Mouse (Mus musculus): ENCODE measurements around the gene Col5a3. TPM values are rescaled to one million over a fixed set of nuclear protein-coding genes. Genes with fewer than 3 reads are reported as not detected.

Gene Col5a3
- total RNA-seq, 4 experiments from 2014 or later: 5.6 to 10.2 (median 6.4) TPM

DNA sequence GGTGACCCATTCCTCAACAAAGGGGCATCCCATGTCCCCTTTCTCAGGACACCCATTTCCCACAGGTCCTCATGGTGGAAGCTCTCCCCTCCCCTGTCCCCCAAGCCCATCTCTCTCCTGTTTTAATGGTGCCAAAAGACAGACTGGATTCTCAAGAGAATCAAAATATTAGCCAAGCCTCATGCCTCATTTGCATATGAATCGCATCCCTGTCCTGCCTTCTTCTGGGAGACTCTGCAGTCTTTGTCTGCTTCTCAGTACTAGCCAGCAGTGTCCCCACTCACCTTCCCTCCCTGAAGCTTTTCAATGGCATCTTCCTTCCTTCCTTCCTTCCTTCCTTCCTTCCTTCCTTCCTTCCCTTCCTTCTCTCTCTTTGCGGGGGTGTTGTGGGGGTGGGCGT, 67.2 kb downstream of the Col5a3 start:
- no peak for DNase-seq (ENCODE audit: low spot score)

DNA sequence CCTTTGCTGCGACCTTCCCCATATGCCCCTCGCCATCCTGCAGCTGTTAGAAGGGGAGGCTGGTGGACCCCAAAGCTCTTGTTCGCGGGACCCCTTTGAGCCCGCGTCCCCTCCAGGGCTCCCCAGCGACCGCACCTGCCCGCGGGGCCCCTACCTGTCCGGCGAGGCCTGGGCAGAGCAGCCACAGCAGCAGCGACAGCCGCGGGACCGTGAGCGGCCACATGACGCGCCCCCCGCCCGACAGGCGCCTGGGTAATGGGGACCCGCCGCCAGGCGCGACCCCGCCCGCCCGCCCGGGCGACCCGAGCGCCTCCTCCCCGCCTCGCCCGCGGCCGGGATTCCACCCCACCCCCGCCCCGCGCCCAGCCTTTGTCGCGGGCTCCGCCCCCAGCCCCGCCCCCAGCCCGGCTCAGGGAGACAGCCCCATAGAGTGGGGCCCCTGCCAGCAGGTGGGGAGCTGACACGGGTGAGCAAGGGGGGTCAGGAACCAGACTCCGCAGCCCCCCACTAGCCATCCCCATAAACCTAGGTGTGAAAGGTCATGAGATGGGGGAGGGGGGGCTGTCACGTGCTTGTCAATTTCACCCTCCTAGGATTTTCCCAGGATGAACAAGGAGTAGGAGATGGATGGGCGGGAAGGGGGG, 68.7 kb downstream of the Col5a3 start, which contains the start of gene Olfm2:
Olfm2 (minus strand) TSS at position 333 of the 644 bp plus-strand sequence.
- DNase-seq (ENCODE audit: low spot score): no peak

DNA sequence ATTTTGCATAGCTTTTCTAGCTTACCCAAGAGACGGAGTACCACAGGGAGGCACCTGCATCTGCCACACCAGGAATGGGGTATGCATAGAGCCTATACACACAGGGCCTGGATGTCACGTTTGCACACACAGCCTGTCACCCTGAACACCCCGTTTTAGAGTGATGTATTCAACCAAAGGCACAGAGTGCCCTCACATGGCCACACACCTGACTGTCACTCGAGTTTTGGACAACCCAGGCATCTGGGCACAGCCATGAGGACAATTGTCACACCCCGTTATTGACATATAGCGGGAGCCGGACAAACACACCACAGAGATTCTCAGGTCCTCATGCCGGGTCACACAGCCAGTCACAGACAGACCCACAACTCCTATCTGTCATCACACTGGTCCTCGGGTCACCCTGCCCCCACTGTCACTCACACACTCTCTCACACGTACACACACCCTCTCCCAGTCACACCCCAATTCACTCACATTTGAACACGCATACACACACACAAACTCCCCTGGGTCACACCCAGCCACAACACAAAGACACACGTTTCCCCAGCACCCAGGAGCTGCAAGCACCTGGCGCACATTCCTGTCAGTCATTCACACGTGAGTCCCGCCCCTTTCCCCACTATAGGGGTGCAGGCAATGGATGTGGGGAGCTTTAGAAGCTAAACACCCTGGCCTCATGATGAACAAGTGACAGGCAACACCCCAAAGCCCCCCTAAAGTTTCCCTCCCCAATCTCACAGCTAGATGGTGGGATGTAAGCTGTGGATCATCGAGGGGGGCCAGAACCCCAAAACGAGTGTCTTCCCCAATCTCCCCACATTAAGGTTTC, 69.5 kb downstream of the Col5a3 start:
- DNase-seq (ENCODE audit: low spot score): no peak

DNA sequence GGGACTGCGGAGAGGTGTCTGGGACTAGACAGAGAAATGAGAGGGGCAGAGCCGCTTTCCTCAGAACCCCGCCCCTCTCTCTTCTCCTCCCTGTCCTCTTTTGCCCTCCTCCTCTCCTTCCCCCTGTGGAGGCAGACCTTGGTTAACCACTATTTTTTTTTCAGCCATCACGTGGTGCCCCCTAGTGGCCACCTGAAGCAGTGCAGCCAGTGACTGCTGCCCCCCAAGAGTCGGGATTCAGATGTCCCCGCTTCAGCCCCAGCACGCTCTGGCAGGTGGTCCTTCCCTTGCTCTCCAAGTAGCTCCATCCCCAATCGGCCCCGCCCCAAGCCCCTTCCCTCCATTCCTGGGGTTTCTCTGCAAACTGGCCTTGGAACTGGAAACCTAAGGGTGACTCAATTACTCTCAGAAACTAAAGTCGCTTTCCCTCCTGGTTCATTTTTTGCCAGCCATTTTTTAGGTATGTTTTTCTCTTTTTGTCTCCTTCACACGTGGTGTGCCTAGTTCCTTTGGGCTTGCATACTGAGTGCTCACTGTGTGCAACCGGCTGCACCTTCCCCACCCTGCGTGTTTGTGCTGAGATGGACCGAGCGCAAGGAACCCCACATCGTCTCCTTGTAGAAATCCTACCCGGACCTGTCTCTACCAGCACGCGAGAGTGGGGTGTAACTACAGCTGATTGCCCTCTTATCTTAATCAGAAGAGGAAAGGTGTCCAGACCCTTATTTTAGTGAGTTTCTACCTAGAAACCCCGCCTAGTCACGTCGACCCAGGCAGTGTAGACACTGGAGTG, 70.7 kb downstream of the Col5a3 start:
- DNase-seq (ENCODE audit: low spot score): no peak

DNA sequence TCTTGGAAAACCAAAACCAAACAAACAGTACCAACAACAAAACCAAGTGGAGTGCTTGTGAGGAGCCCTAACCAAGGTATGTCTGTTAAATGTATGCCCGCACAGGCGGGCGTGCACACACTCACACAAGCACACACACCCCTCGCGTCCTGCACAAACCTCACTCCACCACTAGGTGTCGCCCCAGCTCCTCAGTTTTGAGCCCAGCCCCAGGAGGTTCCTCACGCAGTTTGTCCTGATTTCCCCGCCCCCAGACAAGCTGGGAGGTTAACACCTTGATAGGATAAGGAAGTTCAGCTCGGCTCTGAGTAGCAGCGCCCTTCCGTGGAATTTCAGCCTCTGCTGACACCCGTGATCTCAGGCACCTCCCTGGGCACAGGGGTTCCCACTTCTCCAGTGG, 74.5 kb downstream of the Col5a3 start:
- DNase-seq (ENCODE audit: low spot score): peak; percentile 81

DNA sequence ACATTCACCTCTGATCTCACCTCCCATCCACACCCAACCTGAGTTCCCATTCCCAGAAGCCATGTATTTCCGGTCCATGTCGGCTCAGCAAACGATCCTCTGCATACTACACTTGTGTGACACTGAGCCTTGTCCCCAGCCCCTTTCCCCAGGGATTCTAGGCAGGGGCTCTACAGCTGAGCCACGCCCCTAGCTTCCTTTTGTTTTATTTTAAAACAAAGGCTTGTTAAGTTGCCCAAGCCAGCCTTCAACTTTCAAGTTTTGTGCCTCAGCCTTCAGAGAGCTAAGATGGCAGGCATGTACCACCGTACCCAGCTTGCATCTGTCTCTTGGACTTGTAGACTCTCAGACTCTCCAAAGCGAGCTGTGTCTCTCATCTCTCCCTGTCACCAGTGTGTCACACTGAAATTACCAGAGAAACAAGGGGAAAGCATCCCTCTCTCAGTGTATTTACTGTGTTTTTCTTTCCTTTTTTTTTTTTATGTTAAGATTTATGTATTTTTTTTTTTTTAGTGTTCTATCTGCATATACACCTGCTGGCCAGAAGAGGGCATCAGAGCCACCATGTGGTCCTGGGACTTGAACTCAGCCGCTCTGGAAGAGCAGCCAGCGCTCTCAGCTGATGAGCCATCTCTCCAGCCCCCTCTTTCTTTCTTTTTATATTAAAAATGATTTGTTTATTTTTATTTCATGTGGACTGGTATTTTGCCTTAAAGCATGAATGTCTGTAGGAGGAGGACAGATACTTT, 76.4 kb downstream of the Col5a3 start:
- DNase-seq (ENCODE audit: low spot score): no peak

DNA sequence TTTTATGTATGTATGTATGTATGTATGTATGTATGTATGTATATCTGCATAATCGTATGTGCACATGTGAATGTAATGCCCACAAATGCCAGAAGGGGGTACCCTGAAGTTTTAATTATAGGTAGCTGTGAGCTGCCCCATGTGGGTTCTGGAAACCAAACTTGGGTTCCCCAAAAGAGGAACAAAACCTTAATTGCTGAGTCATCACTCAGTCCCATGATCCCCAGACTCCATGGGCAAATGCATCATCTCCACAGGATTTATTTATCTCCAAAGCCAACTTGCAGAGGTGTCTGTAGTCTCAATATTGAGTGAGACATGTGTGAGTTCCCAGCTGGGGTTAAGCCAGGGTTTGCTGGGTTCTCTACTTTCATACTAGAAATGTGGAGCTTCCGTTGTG, 77.6 kb downstream of the Col5a3 start:
- DNase-seq (ENCODE audit: low spot score): no peak

DNA sequence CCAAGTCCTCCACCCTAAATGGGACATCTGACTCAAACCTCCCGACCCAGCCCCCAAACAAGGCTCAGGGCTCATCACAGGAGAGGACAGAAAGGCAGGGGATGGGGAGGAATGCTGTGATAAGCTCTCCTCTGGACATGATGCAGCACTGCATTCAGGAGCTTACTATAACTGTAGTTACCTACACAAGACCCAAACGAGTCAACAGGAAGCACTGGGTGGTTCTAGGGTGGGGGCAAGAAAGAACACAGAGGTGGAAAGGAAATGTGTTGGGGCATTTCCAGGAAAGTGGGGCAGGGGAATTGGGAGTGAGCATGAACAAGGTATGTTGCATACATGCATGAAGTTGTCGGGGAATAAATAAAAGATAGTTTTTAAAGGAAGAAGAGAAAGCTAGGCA, 80.2 kb downstream of the Col5a3 start:
- DNase-seq (ENCODE audit: low spot score): no peak

DNA sequence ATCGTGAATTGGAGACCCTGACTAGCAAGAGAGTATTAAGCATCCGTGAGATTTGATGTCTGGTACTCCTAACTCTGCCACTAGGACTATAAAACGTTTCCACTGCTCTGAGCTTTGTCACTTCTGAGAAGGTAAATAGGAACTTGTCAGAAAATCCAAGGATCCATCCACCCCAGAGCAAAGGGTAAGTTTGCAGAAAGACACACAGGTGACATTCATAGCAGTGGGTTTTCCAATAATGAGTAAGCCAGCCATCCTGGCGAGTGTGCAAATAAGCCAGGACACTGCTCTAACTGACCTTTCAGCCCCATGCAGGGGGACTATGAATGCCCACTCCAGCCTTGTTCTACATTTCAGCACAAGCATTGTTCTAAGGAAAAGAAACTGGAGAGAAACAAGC, 83.1 kb downstream of the Col5a3 start:
- no peak for DNase-seq (ENCODE audit: low spot score)

DNA sequence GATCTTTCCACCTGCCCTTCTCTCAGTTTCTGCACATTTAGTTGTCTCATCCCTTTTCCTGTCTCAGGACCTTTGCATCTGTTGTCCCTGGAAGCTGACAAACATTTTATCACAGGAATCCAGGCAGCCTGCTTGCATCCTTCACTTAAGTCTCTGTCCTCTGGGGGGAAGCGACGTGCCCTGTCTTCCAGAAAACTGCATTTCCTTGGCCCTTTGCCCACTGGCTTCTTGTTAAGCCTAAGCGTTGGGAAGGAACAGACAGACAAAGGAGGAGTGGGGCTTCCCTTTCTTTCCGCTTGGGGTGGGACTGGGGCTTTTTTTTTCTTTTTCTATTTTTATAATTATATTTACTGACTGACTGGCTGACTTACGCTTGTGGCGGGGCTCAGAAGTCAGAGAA, 85.4 kb downstream of the Col5a3 start:
- no peak for DNase-seq (ENCODE audit: low spot score)

DNA sequence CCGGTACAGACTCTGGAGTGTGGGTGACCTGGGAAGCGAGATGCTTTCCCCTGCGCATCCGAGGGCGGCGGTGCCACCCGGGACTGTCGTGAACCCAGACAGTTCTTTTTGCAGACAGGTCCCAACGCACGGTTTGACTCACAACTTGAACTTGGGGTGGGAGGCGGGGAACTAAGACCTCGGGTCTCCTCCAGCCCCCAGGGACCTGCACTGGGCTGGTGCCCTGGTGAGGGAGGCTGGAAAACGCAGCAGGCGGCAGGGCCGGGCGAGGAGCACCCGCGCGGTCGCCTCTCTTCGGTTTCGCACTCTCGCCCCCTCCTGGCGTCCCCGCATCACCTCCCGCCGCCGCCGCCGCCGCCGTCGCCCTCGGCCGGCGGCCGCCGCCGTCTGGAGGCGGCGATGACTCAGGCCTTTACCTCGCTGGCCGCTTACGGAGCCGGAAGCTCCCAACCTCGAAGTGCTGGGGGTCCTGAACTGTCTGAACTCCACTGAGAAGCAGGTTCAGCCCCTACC, 87.2 kb downstream of the Col5a3 start:
- no peak for DNase-seq (ENCODE audit: low spot score)

DNA sequence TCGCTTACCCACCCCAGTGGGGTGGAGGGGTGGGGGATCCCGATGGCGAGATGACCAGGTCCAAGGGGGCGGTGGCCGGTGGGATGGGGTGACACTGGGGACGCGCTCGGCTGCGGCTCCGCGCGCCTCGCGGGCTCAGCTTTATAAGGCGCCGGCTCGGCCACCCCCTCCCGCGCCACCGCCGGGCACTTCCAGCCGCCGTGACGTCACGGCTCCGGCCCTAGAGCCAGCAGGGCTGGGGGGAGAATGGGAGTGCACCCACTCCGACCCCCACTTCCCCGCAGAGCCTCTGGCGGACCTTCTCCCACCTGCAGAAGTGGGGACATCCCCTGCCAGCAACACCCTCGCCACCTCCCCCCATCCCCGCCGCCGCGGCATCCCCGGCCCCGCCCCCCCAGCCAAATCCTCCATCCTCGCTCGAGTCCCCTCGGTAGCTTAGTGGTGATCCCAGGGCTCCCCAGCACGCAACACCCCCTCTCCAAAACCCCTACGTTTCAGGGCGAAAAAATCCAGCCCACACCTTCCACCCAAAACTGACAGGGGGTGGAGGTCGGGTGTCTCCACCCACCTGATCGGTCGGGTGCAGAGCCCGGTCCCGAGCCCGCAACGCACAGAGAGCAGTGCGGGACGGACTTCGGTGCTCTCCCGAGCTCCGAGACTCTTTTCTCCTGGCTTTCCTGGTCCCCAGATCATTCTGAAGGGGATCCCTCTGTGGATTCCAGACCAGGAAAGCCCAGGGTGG, 87.8 kb downstream of the Col5a3 start:
- no peak for DNase-seq (ENCODE audit: low spot score)

DNA sequence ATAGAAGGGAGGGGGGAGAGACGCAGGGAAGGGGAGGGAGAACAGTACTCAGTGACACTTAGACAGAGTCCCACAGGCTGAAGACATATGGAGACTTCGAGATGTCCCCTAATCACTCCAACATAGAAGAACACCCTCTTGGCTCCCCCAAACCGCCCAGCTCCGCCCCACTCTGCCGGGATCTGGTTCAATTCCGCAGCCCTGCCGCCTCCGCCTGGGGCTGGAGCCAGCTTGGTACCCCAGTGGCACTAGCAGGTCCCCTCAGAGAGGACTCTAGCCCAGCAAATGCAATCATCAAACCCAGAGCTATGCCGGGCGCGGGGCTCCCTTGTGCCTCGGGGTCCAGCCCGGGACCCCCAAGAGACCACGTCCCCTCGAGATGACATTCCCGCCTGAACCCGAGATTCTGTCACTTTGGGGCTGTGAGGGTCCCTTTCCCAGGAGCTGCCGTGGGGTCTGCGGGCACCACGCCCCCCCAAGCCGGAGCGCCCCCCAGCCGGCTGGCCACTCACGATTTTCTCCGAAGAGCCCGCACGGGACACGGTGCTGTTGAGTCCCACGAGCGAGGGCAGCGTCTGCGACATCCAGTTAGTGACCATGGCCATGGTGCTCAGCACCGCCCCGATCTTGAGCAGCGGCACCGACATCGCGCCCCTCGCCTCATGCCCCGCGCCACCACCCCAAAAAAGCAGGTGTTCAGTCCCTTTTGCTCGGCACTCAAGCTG, 88.6 kb downstream of the Col5a3 start:
- no peak for DNase-seq (ENCODE audit: low spot score)

DNA sequence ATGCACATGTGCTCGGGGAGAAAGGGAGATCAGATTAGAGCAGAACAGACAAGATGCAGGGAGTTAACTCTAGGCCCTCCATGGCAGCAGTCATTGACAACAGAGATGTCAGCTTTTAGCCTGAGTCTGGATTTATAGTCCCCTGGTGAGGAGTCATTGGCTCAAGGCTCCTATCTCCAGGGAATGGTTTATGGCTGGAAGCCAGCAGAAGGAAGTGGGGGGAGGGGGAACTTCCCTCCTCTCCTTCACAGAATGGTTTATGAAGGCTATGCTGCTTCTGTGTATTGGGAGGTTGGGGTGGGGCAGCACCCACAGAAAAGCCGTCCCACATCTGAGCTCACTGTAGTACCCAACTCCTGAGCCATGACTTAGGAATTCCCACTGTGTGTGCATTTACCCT, 93.3 kb downstream of the Col5a3 start:
- no peak for DNase-seq (ENCODE audit: low spot score)

Other genes with a start within 250 kb of the Col5a3 start
- gene Zfp846, start 233.8 kb downstream of the Col5a3 start, total RNA-seq (2022): 1 to 10 TPM; 3.2 to 5.7 (median 5.1) TPM
- gene Ubl5, start 172.2 kb downstream of the Col5a3 start, total RNA-seq (2022): 100 to 1,000 TPM; 229 to 288 (median 277) TPM
- 10 to 100 TPM in 2 of 4 experiments, 1 to 10 TPM in 2; 8.2 to 11.4 (median 10.2) TPM for gene Fbxl12, start 170.3 kb downstream of the Col5a3 start, total RNA-seq (2022)
- gene Pin1, start 163.0 kb downstream of the Col5a3 start, total RNA-seq (2022): 10 to 100 TPM; 18.2 to 20.3 (median 19.7) TPM
- gene Olfm2, start 68.7 kb downstream of the Col5a3 start, total RNA-seq (2022): under 1 TPM in 3 of 4 experiments, not detected in 1; 0.16 to 0.22 (median 0.22) TPM
- not detected for gene Rdh8, start 3.4 kb upstream of the Col5a3 start, total RNA-seq (2022)
- 1 to 10 TPM; 3.4 to 6.0 (median 4.8) TPM for gene A230050P20Rik, start 53.6 kb upstream of the Col5a3 start, total RNA-seq (2022)
- 1 to 10 TPM; 3.7 to 5.7 (median 4.8) TPM for gene Angptl6, start 64.7 kb upstream of the Col5a3 start, total RNA-seq (2022)
- gene Ppan, start 73.1 kb upstream of the Col5a3 start, total RNA-seq (2022): 1 to 10 TPM; 7.0 to 7.4 (median 7.1) TPM
- gene Eif3g, start 83.6 kb upstream of the Col5a3 start, total RNA-seq (2022): 100 to 1,000 TPM; 106 to 121 (median 110) TPM
- 10 to 100 TPM; 10.8 to 14.5 (median 12.3) TPM for gene Dnmt1, start 144.8 kb upstream of the Col5a3 start, total RNA-seq (2022)
- gene S1pr2, start 161.7 kb upstream of the Col5a3 start, total RNA-seq (2022): 1 to 10 TPM; 1.8 to 6.8 (median 4.6) TPM
- 100 to 1,000 TPM; 135 to 142 (median 136) TPM for gene Mrpl4, start 187.7 kb upstream of the Col5a3 start, total RNA-seq (2022)
- 10 to 100 TPM in 2 of 4 experiments, 1 to 10 TPM in 2; 7.5 to 11.3 (median 9.9) TPM for gene Icam1, start 200.9 kb upstream of the Col5a3 start, total RNA-seq (2022)
- gene Icam4, start 214.3 kb upstream of the Col5a3 start, total RNA-seq (2022): 1 to 10 TPM in 1 of 4 experiments, under 1 TPM in 3; 0.27 to 1.9 (median 0.74) TPM
- gene Icam5, start 217.0 kb upstream of the Col5a3 start, total RNA-seq (2022): under 1 TPM in 1 of 4 experiments, not detected in 3; 0.12 TPM

All from heart, adult 8-10 months (tissue).